Mouse (Mus musculus): ENCODE results near the gene E130114P18Rik.

Gene E130114P18Rik

DNA sequence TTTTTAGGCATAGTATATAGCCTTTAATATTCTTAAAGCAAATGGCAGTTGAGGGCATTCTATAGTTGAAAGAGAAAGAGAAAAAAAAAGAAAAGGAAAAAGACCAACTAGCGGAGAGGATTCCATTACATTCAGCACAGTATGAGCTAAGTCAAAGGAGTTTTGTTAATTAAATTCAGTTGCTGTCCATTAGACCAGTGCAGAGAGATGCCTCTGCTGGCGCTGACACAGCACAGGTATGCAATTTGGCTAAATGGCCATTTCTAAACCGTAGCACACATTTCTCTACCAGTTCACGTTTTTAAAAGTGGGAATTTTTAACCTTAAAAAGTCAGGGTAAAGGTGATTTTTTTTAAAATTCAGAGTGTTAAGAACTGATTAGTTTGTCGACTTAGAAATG, 26.8 kb upstream of the E130114P18Rik start:
- DNase-seq: no peak

DNA sequence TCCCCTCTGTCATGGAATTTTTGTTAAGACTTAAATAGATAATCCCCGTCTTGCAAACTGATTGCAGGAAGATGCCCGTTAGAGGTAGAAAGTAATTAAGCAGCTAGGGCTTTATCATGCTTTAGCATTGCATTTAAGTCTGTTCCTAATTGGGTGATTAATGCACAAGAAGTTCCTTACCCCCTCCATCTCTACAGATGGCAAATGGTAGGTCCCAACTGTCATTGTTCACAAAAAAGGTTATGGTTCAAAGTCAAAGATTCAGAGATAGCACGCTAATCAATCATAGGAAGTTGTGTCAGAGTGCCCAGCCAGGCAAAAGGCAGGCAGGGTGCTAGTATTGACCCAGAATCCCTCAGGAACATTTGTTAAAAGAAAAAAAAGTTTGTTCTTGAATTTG, 25.9 kb upstream of the E130114P18Rik start:
- no peak for DNase-seq

DNA sequence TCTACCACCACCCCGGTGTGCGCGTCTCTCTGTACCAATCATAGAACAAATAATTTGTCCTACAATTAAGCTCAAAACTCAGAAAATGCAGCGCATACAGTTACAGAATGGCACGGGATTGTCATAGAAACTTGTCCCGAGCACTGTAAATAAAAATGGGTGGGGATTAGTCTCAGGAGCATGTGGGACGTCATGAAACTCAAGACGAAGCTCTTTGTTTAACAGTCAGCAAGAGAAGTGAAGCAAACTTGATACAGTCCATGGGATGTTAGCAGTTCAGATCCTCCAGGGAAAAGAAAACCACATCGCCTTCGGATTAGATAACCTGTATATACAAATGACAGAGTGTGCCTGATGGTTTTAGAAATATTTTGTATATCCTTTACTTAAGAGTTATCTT, 18.6 kb upstream of the E130114P18Rik start:
- no peak for DNase-seq

DNA sequence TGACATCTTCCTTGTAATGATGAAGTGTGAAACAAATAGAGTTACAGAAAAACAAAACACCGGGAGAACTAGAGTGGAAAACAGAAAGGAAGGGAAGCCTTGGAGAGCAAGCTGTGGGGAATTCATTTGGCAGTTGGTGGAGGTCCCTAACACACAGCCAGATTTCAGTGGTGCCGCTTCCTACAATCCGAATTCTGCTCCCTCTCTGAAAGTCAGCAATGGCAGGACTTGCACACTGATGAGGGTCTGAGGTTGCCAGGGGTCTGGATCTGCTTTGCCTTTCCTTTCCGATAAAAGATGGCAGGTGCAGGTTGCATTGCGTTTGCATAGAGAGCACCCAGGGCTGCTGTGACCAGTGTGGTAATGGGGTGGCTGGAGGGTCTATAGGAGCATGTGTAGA, 18.1 kb upstream of the E130114P18Rik start:
- no peak for DNase-seq

DNA sequence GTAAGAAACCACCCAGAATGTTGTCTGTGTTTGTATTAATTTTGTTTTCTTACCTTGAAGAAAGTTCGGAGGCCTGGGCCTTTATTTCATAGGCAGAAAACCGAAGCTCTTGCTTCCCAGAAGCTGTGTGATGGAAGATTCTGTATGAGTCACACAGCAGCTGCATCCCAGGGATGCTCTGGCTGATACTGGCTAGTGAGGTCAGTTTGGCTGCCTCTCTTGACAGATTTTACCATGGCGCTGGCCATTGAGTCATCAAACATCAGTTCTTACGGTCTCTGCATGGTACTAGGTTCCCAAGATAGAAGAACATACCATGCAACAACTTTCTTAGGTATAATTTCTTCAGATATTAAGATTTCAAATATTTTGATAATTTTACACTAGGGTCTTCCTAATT, 17.0 kb upstream of the E130114P18Rik start:
- DNase-seq: no peak

DNA sequence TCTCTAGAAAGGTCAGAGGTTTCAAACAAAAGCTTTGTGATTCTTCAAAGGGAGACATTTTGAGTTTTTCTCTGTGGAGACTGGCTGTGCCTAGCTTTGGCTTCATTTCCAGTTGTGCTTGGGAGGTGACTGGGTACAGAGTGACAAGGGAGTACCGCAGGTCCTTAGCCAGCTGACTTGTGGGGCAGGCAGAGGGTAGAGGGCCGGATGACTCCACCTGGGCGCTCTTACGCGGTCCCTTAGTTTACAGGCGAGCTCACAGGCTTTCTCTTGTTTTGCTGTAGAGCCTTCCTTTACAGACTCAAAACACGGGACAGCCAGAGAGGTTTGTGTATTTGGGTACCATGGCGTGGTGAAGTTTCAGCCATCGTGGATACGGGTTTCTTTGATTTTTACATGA, 16.1 kb upstream of the E130114P18Rik start:
- DNase-seq: no peak

DNA sequence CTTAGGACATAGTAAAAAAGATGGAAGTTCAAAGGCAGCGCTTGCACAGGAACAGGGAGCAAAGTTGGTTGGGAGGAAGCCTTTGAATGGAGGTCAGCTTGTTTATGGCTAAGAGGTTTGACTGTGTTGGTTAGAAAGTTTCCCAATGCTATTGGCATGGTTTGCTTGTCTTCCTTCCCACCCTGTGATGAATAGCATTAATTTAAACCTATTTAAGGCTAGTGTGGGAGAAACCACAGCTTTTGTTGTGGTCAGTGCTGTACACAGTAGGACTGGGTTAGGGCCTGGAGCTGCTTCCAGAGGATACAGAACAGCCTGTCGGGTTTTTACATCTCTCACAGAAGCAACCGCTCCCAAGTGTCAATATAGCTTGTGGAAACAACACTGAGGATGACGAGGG, 10.7 kb upstream of the E130114P18Rik start:
- no peak for DNase-seq

DNA sequence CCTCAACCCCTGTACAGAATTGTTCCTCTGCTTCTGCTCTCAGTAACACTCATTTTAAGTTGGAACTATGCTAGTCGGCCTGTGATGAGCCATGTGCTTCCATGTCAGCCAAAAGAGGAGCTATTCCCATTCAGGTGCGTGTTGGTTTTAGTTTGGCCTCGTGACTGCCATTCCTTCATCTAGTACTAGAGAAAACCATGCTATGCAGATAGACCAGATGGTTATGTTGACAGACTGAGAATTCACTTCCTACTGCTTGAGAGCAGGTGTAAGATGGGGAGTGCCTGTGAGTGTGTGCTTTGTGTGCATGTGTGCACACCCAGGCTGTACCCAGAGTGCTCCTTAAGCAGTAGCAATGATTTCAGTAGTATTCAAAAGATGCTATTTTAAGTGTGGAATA, 9.6 kb upstream of the E130114P18Rik start:
- DNase-seq: peak; percentile 82

DNA sequence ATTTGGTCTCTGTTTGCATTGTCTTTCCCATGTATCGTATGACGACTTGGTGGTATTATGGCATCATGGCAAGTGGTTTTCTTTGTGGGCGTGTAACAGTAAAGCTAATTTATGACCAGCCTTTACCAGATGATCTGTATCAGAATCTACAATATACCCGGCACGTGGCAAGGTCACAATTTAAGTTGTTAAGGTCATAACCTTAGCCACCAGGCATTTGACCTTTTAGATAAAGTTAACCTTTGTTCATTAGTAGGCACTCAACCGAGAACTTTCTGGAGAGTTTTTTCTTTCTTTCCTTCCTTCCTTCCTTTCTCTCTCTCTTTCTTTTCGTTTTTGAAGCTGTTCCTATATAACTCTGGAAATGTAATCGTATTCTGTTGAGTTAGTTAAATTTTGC, 8.7 kb upstream of the E130114P18Rik start:
- DNase-seq: no peak

DNA sequence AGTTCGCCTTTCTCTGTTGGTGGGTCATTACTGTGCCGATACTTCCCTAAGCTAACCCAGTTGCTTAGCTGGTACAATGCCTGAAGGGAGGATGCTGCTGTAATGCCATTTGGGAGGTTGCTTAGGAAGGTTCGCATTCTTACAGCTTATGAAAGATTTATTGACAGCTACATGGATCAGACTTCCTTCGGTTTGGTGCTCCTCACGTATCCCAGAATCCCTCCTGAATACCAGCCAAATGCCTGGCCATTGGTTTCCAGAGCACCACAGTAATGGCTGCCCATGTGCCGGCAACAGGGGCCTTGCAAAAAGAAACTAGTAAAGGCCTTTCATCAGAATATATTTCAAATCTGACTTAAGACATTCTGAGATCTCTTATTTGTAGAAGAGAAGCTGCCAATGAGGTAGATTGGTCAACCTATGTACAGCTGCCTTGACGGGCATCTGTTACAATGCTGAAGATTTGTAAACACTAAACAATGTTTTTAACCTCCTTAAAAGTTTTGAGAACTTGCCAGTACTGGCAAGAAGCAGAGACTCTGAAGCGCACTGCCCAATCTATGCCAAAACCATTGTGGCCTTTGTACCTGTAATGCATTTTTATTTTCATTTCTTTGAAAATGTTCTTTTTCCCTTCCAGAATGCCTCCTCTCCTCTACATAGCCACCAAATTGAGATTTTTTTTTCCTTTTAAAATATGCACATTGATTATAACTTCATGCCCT, 7.8 kb upstream of the E130114P18Rik start:
- DNase-seq: no peak

DNA sequence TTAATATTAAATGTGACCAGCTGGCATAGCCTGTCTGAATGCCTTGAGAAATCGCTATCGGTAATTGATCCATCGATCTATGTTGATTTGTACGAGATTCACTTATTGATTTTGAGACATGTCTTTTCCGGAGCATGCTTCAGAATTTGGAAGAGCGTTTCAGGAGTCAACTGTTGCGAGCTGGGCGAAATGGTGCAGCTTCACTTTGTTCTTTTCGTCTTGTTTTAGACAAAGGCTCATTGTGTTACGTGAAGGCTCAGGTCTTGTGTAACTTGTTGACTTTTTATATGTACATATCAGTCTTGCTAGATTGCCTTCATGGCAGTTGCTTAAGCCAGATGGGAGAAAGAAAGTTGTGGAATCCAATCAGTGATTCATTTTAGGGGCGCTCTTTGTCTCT, 6.4 kb upstream of the E130114P18Rik start:
- no peak for DNase-seq

DNA sequence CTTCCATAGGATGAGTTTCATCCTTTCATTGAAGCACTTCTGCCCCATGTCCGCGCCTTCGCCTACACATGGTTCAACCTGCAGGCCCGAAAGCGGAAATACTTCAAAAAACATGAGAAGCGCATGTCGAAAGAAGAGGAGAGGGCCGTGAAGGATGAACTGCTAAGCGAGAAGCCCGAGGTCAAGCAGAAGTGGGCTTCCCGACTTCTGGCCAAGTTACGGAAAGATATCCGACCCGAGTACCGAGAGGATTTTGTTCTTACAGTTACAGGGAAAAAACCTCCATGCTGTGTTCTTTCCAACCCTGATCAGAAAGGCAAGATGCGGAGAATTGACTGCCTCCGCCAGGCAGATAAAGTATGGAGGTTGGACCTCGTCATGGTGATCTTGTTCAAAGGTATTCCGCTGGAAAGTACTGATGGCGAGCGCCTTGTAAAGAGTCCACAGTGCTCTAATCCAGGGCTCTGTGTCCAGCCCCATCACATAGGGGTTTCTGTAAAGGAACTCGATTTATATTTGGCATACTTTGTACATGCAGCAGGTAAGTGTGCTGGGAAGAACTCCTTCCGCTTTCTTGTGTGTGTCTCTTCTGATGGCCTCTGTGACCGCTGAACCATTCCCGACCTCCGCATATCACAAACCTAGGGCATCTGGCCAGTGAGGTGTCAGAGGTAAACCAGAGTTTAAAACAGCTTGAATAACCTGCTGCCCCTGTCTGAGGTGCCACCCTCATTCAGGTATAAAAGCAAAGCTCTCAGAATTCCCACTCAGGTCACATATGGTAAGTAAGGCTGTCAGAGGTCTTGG, 5.4 kb upstream of the E130114P18Rik start:
- no peak for DNase-seq

DNA sequence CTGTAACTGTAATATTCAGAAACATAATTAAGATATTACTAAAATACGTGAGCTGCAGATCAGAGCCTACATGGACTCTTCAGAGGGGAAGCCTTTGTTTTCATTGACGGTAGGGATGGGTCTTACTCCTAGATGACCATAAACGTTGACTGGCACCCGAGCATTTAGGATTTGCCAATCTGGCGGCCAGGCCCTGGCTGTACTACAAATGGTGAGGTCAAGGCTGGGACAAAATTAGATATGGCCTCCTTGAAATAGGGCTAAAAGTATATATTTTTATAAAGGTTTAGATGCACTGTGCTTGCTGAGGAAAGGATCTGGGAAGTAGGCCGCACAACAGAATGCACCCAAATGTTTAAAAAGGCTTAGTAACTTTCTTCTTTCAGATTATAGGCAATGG, 4.6 kb upstream of the E130114P18Rik start:
- DNase-seq: peak; percentile 73

DNA sequence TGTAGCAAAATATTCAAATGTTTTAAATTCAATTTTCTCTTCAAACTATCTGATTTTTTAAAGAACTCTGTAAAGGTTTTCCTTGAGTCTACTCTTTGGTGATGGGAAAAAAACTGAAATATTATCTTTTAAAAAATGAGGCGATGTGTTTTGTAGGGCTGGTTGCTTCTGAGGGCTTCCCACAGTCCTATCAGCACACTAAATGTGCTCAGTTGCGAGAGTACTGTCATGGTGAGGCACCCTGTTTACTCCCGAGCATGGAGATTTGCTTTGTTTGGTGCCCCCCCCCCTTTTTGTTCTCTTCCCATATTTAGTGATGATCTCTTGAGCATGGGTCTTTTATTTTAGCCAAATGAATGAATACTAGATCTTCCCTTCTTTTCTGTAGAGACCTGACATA, 4.2 kb upstream of the E130114P18Rik start:
- DNase-seq: no peak

DNA sequence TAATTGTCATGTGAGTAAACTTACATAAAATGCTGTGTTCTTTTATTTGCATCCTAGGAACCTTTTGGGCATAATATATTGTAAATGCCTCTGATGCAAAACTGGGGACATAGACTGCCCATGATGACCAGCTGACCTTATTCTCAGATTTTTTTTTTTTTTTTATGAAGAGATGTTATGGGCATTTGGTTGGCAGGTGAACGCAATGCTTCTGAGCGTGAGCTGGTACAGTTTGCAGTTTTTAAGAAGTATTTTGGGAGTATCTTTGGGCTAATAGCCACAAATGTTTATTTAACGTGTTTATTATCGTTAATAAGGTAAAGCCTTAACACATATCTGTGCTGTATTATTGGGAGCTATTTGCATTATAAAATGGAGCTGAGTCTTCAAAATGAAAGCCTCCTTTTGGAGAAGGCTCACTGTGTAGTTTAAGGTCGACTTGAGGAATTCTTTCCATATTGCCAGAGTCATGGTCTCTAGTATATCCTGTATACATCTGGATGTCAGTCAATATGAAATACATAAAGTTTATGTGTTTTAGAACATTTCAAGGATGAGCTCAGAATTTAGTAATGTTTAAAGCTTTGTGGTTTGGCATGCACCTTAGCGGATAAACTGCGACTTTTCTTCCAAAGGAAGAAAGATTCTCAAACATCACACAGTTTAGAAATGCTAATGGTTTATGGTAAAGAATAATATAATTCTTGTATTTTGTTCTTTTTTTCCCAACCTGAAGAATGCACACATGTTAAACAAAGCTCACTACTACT, 3.0 kb upstream of the E130114P18Rik start:
- no peak for DNase-seq

DNA sequence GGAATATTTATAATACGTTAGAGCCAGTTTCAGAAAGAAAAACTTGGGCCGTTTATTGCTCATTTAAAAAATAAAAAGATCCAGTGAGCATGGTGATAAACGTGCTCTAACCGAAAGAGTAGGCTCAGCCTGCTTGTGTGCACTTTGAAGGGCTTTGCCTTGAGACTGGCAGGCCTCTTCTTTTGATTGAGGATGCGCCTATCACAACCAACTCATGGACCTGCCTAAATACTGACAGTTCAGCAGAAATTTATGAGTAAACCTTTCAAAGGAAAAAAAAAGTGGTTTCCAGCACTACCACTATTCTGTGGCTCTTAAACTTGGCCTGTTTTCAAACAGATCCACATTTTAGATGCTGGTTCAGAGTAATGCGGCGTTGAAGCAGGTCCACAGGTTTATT, 2.1 kb upstream of the E130114P18Rik start:
- no peak for DNase-seq

DNA sequence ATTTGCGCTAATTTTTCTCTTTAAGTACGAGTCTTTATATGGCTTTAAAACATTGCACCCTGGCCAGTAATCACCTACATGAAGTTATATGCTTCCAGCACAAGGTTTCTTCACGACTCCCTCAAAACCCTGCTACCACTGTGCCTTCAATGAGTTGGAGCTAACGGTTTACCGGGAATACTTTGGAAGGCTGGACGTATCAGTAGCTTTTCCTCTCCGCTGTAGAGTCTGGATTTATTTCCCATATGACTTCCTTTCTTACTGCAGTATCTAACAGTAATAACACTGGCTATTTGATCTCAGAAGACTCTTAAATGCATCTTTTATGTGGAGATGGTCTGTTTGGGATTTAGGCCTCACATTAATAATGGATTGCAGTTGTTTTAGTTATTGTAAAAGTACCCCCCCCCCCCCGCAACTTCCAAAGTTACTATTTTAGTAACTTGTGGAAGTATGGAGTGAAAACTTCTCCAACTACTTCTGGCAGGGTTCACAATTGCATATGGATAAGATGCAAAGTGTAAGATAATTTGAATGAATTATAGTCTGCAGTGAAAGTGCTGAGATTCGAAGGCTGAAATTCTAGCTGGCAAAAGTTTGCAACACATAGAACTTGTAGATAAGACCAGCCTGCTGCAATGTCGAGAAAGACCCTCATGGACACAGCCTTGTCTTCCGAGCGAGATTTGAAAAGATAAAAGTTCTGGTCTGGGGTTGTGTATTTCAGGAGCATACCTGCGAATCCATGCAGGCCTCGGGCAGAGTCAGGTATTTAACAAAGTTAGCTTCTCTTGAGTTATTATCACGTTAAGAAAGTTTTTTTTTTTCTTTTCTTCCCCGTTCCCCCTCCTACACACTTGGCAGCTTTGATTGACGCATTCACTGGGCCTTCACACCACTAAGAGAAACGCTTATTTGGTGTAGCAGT, 1.4 kb upstream of the E130114P18Rik start:
- DNase-seq: no peak

DNA sequence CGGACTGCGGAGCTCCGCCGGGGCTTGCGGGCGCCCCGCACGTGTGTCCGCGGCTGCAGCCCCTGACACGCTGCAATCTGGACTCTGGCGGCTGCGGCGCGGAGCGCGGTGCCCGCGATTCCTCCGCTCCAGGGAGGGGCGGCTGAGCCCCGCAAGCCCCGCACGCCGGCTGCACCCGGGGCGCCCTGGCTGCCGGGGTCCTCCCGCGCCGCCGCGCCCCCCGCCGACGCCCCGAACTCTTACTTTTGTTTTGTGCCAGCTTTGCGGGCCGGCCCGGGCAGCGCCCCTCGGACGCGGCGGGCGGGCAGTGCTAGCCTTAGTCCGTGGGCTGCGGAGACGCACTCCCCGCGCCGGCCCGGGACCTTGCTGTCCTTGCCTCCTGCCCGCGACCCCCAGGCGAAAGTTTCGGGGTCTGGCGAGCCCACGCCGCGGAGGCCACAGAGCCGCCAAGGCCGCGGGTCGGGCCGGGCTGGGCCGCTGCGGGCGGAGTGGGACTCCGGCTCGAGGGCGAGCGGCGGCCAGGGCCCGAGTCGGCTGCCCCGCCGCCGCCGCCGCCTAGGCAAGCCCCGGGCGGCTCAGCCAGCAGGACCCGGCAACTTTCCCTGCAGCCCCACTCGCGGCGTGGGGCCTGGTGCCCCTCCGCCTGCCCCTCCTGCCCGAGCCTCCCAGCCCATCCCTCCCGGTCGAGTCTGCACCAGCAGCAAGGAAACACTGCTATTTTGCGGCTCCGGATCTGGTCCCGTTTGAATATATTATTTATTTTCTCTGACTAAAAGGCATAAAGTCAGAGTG, 529 bp upstream of the E130114P18Rik start:
- peak; percentile 60 for DNase-seq

DNA sequence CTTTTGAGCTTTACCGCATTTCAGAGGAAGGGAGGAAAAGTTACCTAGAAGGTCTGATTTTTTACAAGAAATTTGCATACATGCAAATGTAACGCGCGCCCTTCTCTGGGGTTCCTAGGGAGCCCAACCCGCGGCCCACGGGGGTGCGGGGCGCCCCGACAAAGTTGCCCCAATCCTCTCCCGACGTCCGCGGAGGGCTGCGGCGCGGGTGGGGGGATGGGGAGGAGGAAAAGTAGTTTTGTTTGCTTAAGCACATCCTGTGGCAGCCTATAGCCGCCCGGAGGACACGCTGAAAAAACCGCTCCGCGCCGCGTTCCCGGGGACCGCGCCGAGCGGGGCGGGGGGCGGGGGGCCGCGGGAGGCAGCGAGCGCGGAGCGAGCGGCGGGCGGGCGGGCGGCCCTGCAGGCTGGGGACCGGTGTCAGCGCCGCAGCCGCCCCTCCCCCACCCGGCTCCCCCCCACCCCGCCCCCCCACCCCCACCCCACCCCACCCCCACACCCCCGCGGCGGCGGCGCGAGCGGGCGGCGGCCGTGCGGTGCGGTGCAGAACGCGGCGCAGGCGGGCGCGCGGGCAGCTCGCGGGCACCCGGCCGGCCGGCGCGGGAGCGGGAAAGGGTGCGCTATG, 685 bp downstream of the E130114P18Rik start:
- peak; percentile 73 for DNase-seq

DNA sequence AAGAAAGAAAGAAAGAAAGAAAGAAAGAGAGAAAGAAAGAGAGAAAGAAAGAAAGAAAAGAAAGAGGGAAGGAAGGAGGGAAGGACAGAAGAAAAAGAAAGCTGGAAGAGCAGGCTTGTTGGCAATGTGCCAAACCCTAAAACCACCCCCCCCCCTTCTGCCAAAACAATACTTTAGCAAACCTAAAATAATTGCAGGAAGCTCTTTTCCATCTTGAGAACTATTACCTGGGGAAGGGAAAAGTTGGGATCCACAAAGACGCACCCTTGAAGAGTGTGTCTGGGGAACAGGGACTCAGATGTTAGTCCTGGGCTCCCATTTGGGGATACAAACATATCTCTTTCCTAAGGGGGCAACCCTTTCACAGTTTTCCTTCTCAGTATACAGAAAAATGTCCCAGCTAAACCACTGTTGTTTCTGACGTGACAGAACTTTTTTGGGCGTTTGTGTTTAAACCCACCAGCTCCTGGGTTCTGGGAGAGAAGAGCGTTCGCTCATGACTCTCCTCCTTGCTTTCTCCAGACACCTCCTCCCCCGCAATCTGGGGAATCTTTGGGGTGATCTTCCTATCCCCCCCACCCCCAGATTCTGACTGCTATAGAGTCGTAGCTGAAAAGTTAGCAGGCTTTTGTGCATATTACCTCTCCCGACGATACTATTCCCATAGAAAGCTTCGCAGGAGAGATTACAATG, 1.3 kb downstream of the E130114P18Rik start:
- DNase-seq: no peak
